Mouse (Mus musculus) CH12.LX (cell line): ENCODE data around the gene Nhsl1. TPM values are rescaled to one million over a fixed set of nuclear protein-coding genes. Genes with fewer than 3 reads are reported as not detected.

ENCODE experiments used
- DNase-seq: peaks from one replicate; pipeline ENCODE4 v3.0.0-alpha.2; 2013; ENCODE audit errors: extremely low read depth
- H3K27ac ChIP-seq: 2 replicates; pipeline ENCODE4 v1.5.1; 2012; ENCODE audit warnings: low read depth, mild to moderate bottlenecking, control low read depth, moderate library complexity; ENCODE audit not compliant: insufficient read depth
- H3K27me3 ChIP-seq: replicated peaks from 2 replicates; pipeline ENCODE3; 2012; ENCODE audit warnings: inconsistent platforms
- H3K36me3 ChIP-seq, 2 experiments: replicated peaks in 1 of 2; 2 replicates each; pipeline versions ENCODE3 to v1.6.1; 2012; ENCODE audit warnings: inconsistent platforms in 1 of 2, low read length in 1 of 2, mild to moderate bottlenecking in 1 of 2, mixed read lengths in 1 of 2, moderate library complexity in 1 of 2; ENCODE audit not compliant: control insufficient read depth in 1 of 2, insufficient read depth in 1 of 2
- H3K4me1 ChIP-seq, 2 experiments: 2 replicates each; pipeline ENCODE4 v1.6.1; 2012; ENCODE audit warnings: inconsistent platforms in 1 of 2, moderate library complexity in 1 of 2; ENCODE audit not compliant: insufficient read depth in 2 of 2, control insufficient read depth in 1 of 2
- H3K4me2 ChIP-seq: 2 replicates; pipeline ENCODE4 v1.6.1; 2012; ENCODE audit warnings: low read depth, mild to moderate bottlenecking, control low read depth; ENCODE audit not compliant: poor library complexity, insufficient read depth, severe bottlenecking
- H3K4me3 ChIP-seq, 3 experiments: fragments of 150-350 bp in 1 of 3; sonication (generic) in 1 of 3; replicated peaks in 1 of 3; 2 replicates each; pipeline versions ENCODE3 to v1.5.1; 2011 to 2012; ENCODE audit warnings: low read depth in 2 of 3, low read length in 2 of 3, mild to moderate bottlenecking in 2 of 3, moderate library complexity in 2 of 3, control low read depth in 1 of 3, improper control_type of control experiment in 1 of 3, inconsistent platforms in 1 of 3, mixed read lengths in 1 of 3; ENCODE audit not compliant: poor library complexity in 1 of 3
- H3K79me2 ChIP-seq: replicated peaks from 2 replicates; pipeline ENCODE4 v1.6.1; 2012; ENCODE audit warnings: mild to moderate bottlenecking, moderate library complexity; ENCODE audit not compliant: control insufficient read depth, poor library complexity, insufficient read depth, severe bottlenecking; ENCODE audit errors: extremely low read depth
- H3K9ac ChIP-seq: 2 replicates; pipeline ENCODE4 v1.6.1; 2012; ENCODE audit warnings: low read depth, mild to moderate bottlenecking, control low read depth, moderate library complexity; ENCODE audit not compliant: insufficient read depth
- H3K9me3 ChIP-seq: replicated peaks from 2 replicates; pipeline ENCODE3; 2012; ENCODE audit warnings: low read length, inconsistent platforms, mixed read lengths
- BHLHE40 ChIP-seq: IDR thresholded peaks from 2 replicates; pipeline ENCODE4 v1.6.1; 2011; ENCODE audit warnings: mild to moderate bottlenecking, low read depth, low read length, improper control_type of control experiment
- GABPA ChIP-seq: IDR thresholded peaks from 2 replicates; pipeline ENCODE4 v1.6.1; 2012; ENCODE audit warnings: low read depth, low read length, improper control_type of control experiment, inconsistent platforms; ENCODE audit not compliant: insufficient replicate concordance
- HCFC1 ChIP-seq: IDR thresholded peaks from 2 replicates; pipeline ENCODE4 v1.6.1; 2012; ENCODE audit warnings: low read depth, mild to moderate bottlenecking, inconsistent platforms, low read length, improper control_type of control experiment
- JUND ChIP-seq: conservative IDR thresholded peaks from 2 replicates; pipeline ENCODE4 v1.6.1; 2011; ENCODE audit warnings: low read depth, low read length, improper control_type of control experiment
- MAFK ChIP-seq: IDR thresholded peaks from 2 replicates; pipeline ENCODE4 v1.6.1; 2011; ENCODE audit warnings: low read length, improper control_type of control experiment; ENCODE audit not compliant: insufficient replicate concordance
- MYC ChIP-seq: IDR thresholded peaks from 2 replicates; pipeline ENCODE4 v1.6.1; 2011; ENCODE audit warnings: low read depth, mild to moderate bottlenecking, improper control_type of control experiment, low read length
- NELFE ChIP-seq: IDR thresholded peaks from 2 replicates; pipeline ENCODE4 v1.6.1; 2011; ENCODE audit warnings: low read depth, low read length, improper control_type of control experiment
- NRF1 ChIP-seq: IDR thresholded peaks from 2 replicates; pipeline ENCODE4 v1.6.1; 2014; ENCODE audit warnings: low read depth, mild to moderate bottlenecking, inconsistent platforms, low read length, improper control_type of control experiment, moderate library complexity
- PAX5 ChIP-seq: IDR thresholded peaks from 2 replicates; pipeline ENCODE4 v1.6.1; 2012; ENCODE audit warnings: low read length, inconsistent platforms, mixed read lengths
- RCOR1 ChIP-seq: conservative IDR thresholded peaks from 2 replicates; pipeline ENCODE4 v1.6.1; 2012; ENCODE audit warnings: low read depth, mild to moderate bottlenecking, inconsistent platforms, low read length, improper control_type of control experiment
- SMC3 ChIP-seq: IDR thresholded peaks from 2 replicates; pipeline ENCODE4 v1.6.1; 2011; ENCODE audit warnings: low read depth, low read length, improper control_type of control experiment
- TBP ChIP-seq: conservative IDR thresholded peaks from 2 replicates; pipeline ENCODE4 v1.6.1; 2011; ENCODE audit warnings: low read depth, low read length, improper control_type of control experiment
- TCF12 ChIP-seq: IDR thresholded peaks from 2 replicates; pipeline ENCODE4 v1.6.1; 2014; ENCODE audit warnings: low read depth, mild to moderate bottlenecking, inconsistent platforms, low read length, improper control_type of control experiment
- UBTF ChIP-seq: IDR thresholded peaks from 2 replicates; pipeline ENCODE4 v1.6.1; 2012; ENCODE audit warnings: low read depth, mild to moderate bottlenecking, inconsistent platforms, low read length, improper control_type of control experiment, moderate library complexity
- USF2 ChIP-seq: conservative IDR thresholded peaks from 2 replicates; pipeline ENCODE4 v1.6.1; 2011; ENCODE audit warnings: low read depth, low read length, improper control_type of control experiment
- ZC3H11A ChIP-seq: IDR thresholded peaks from 2 replicates; pipeline ENCODE4 v1.6.1; 2012; ENCODE audit warnings: low read depth, mild to moderate bottlenecking, inconsistent platforms, low read length, improper control_type of control experiment
- ZNF384 ChIP-seq: IDR thresholded peaks from 2 replicates; pipeline ENCODE4 v1.6.1; 2012; ENCODE audit warnings: low read depth, low read length, improper control_type of control experiment, inconsistent platforms
- dilution Hi-C: fragments of 300-500 bp; cut with MboI; formaldehyde crosslinking; loops from 2 replicates; pipeline ENCODE4 v1.14.3; 2020; ENCODE audit warnings: low sequenced_read_pairs; ENCODE audit not compliant: extremely low pct_unique_long_range_greater_than_20kb, extremely low pct_ligation_motif_present
- in situ Hi-C: fragments of 300-500 bp; cut with MboI; formaldehyde crosslinking; loops from 3 replicates; pipeline ENCODE4 v1.14.3; 2019; ENCODE audit warnings: low sequenced_read_pairs, low pct_ligation_motif_present, low pct_unique_long_range_greater_than_20kb, mixed read lengths
- polyA plus RNA-seq: library from polyadenylated mRNA; unstranded; fragments of >175 nt; gene quantifications from 2 replicates; pipeline ENCODE4 v1.2.1, GENCODE M21; 2012; ENCODE audit warnings: low read depth; ENCODE audit not compliant: insufficient read length
- total RNA-seq, 2 experiments: library from RNA; depleted of rRNA; stranded (reverse); fragments of 300-350 nt in 1 of 2; fragments of >200 nt in 1 of 2; gene quantifications; 2 replicates each; pipeline ENCODE4 v1.2.3; 2012 to 2014

The Nhsl1 gene
- total and polyA plus RNA-seq, 3 experiments: 0.13 to 0.19 (median 0.15) TPM

DNA sequence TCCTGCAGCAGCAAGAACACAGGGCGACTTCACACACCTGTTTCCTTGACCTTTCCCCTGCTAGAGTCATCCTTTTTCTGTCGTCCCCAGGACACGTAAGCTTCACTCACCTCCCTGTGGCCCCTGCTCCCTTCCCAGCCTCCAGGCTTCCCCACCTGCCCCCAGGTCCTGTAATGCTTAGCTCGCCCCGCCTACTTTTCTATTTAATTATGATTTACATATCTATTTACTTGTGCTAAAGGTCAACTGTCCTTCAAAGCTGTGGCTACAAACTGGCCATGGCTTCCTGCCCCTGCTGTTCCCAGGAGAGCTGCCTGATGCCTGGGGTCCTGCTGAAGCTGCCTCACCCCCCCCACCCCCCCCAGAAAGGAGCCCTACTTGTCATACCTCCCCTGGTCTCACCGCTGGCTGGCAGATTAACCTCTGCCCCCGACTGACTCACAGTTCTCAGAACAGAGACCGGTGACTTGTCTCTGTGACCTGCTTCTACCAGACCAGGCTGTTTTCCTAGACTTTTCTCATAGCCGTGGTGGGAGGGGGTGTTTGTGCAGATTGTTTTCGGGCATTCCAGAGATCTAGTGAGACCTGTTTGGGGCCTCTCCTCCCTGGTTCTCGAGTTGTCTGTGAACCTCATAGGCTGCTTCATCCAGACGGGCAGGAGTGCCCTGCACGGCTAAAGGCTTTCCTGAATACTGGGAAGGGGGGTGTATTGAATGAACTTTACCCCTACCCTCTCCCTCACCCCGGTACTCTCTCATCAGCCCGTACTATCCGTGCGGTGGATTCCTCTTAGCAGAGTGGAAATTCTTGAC lies 51.9 kb downstream of the Nhsl1 start:
- no peaks in the 10 kb centered on the region for H3K27me3 ChIP-seq
- dilution Hi-C loops (no loop called here), in situ Hi-C loops (no loop called here)
- H3K4me2 ChIP-seq: no peak overlapping the region
- no peak overlapping the region for H3K27ac ChIP-seq
- H3K4me1 ChIP-seq: peaks cover 2 to 3% of the 10 kb centered on the region in 2 experiments; a peak in 2 of 4 replicates
- no peak overlapping the region for H3K9ac ChIP-seq
- no peak overlapping the region for H3K4me3 ChIP-seq
- no peak for DNase-seq
- no peaks in the 10 kb centered on the region for H3K36me3 ChIP-seq
- no peak for TF ChIP-seq PAX5
- TF ChIP-seq JUND: no peak
- TF ChIP-seq GABPA: no peak
- TF ChIP-seq NELFE: no peak
- no peak for TF ChIP-seq ZC3H11A
- no peak for TF ChIP-seq MYC
- no peak for TF ChIP-seq TCF12
- TF ChIP-seq UBTF: no peak
- TF ChIP-seq HCFC1: no peak
- TF ChIP-seq, all 38 proteins: peak for 0
- Histone ChIP-seq H3K9me3 (no peaks in the 10 kb centered on the region), H3K79me2 (no peaks in the 10 kb centered on the region)

DNA sequence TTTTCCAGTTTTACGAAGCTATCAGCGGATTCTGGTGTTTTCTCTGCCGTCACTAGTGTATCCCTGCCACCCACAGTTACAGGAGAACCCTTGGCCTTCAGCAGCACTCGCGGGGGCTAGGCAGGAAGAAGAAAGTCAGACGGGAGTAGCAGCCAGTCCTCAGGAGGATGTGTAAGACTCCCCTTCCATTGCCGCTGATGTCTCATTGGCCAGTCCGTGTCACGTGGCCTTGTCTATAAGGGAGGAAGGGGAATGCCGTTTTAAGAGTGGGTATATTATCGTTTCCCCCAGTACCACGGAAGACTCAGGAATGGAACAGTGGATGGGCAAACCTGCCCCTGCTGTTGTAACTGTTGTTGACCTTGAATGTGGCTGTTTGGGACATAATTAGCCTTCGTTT lies 53.1 kb downstream of the Nhsl1 start:
- no peaks in the 10 kb centered on the region for H3K27me3 ChIP-seq
- H3K79me2 ChIP-seq: no peaks in the 10 kb centered on the region
- no peaks in the 10 kb centered on the region for H3K9me3 ChIP-seq
- no peak overlapping the region for H3K4me2 ChIP-seq
- H3K4me3 ChIP-seq: no peak overlapping the region
- no peak for DNase-seq
- no peak overlapping the region for H3K9ac ChIP-seq
- H3K36me3 ChIP-seq: no peaks in the 10 kb centered on the region
- no peak overlapping the region for H3K27ac ChIP-seq
- TF ChIP-seq SMC3 (no peak), RCOR1 (no peak), TBP (no peak), MAFK (no peak), USF2 (no peak), BHLHE40 (no peak), NRF1 (no peak), ZNF384 (no peak), HCFC1 (no peak)
- in situ Hi-C loops: no loop called here
- dilution Hi-C loops: no loop called here
- peaks cover 2 to 3% of the 10 kb centered on the region in 2 experiments; a peak in 2 of 4 replicates for H3K4me1 ChIP-seq
